Mouse (Mus musculus) heart, postnatal 0 days (tissue): ENCODE measurements around the gene Sox18. TPM values are rescaled to one million over a fixed set of nuclear protein-coding genes. Genes with fewer than 3 reads are reported as not detected.

Source experiments
- ATAC-seq: fragments of 200-750 bp; cut with Nextera tagmentation; 2 replicates; pipeline ENCODE4 v1.8.0; 2017; ENCODE audit warnings: low read depth, moderate number of reproducible peaks, moderate library complexity; ENCODE audit not compliant: insufficient read depth
- DNase-seq: peaks from one replicate; pipeline ENCODE4 v3.0.0-alpha.2; 2016; ENCODE audit warnings: low spot score
- H3K27ac ChIP-seq: fragments of 300-500 bp; sonication (generic); 2 replicates; pipeline ENCODE4 v1.5.1; 2014; ENCODE audit warnings: low read depth, mild to moderate bottlenecking
- H3K27me3 ChIP-seq: fragments of 300-500 bp; sonication (generic); 2 replicates; pipeline ENCODE4 v1.6.1; 2014; ENCODE audit warnings: low read length, mixed read lengths; ENCODE audit not compliant: control insufficient read depth, insufficient read depth
- H3K36me3 ChIP-seq: fragments of 300-500 bp; sonication (generic); replicated peaks from 2 replicates; pipeline ENCODE4 v1.6.1; 2014; ENCODE audit warnings: low read length, mixed read lengths; ENCODE audit not compliant: control insufficient read depth, insufficient read depth
- H3K4me1 ChIP-seq: fragments of 300-500 bp; sonication (generic); 2 replicates; pipeline ENCODE4 v1.6.1; 2014; ENCODE audit warnings: antibody characterized with exemption; ENCODE audit not compliant: control insufficient read depth, insufficient read depth
- H3K4me2 ChIP-seq: fragments of 300-500 bp; sonication (generic); 2 replicates; pipeline ENCODE4 v1.6.1; 2014; ENCODE audit warnings: low read depth, mild to moderate bottlenecking, low read length, moderate library complexity
- H3K4me3 ChIP-seq: fragments of 300-500 bp; sonication (generic); 2 replicates; pipeline ENCODE4 v1.5.1; 2014; ENCODE audit warnings: low read depth, low read length
- H3K9ac ChIP-seq: fragments of 300-500 bp; sonication (generic); replicated peaks from 2 replicates; pipeline ENCODE4 v1.6.1; 2014; ENCODE audit warnings: low read depth, low read length, mixed read lengths
- H3K9me3 ChIP-seq: fragments of 300-500 bp; sonication (generic); replicated peaks from 2 replicates; pipeline ENCODE4 v1.6.1; 2016; ENCODE audit warnings: low read length; ENCODE audit not compliant: control insufficient read depth
- CTCF ChIP-seq: IDR thresholded peaks from 2 replicates; pipeline ENCODE4 v1.5.1; 2016; ENCODE audit warnings: antibody characterized with exemption, control low read depth, low read depth
- EP300 ChIP-seq: IDR thresholded peaks from 2 replicates; pipeline ENCODE4 v1.6.1; 2016; ENCODE audit warnings: antibody characterized with exemption, low read depth
- WGBS: fragments of 180-500 bp; shearing (Covaris S2); extraction: QIAGEN DNeasy Blood & Tissue Kit; methylation state at CpG from one replicate; pipeline ENCODE4 v1.1.7; 2014; 5-methylcytosine and 5-hydroxymethylcytosine counted together
- polyA plus RNA-seq: library from polyadenylated mRNA; unstranded; fragments of >200 nt; fragmentation: Nextera tagmentation; extraction: Ambion mirVana; gene quantifications from 2 replicates; pipeline ENCODE4 v1.2.1, GENCODE M21; 2015
- total RNA-seq: library from RNA; depleted of rRNA; stranded (reverse); fragments of >200 nt; gene quantifications from 2 replicates; pipeline ENCODE4 v1.2.3, GENCODE M21; 2014; ENCODE audit warnings: low replicate concordance

Sox18 gene
- total and polyA plus RNA-seq, 2 experiments from 2014 or later: 53.1 to 69.4 TPM

- peak overlapping the region; percentile 56 for H3K27ac ChIP-seq
- H3K27me3 ChIP-seq: no peaks in the 10 kb centered on the region
- peaks cover 5% of the 10 kb centered on the region; the same call in 1 of the 2 replicates for H3K4me1 ChIP-seq
- 17% methylated on average over 7 of the region's 7 CpGs for WGBS
- H3K4me3 ChIP-seq: peak overlapping the region; percentile 68
- peak overlapping the region; percentile 97 for H3K4me2 ChIP-seq
- ATAC-seq (peak; percentile 9; the same call in 1 of the 2 replicates), DNase-seq (no peak)
- 0 out of 2 replicates have a peak, but pooled peaks cover under 1% of the 10 kb centered on the region for H3K36me3 ChIP-seq
- TF ChIP-seq EP300 (no peak), CTCF (no peak)
- peak overlapping the region; percentile 78 for H3K9ac ChIP-seq
- no peaks in the 10 kb centered on the region for H3K9me3 ChIP-seq
Measured at GRCm38 (mm10) chr2:181680716-181681117, 9.3 kb upstream of the Sox18 start.

- TF ChIP-seq EP300 (no peak), CTCF (no peak; the same call in 1 of the 2 replicates)
- peaks cover 5% of the 10 kb centered on the region; the same call in 1 of the 2 replicates for H3K4me1 ChIP-seq
- peak within 1 kb of the TSS; percentile 78 for H3K9ac ChIP-seq
- H3K4me2 ChIP-seq: peak within 1 kb of the TSS; percentile 97
- H3K4me3 ChIP-seq: peak within 1 kb of the TSS; percentile 68
- no peaks in the 10 kb centered on the region for H3K36me3 ChIP-seq
- no peaks in the 10 kb centered on the region for H3K27me3 ChIP-seq
- ATAC-seq (peak; percentile 37), DNase-seq (peak; percentile 51)
- H3K27ac ChIP-seq: peak within 1 kb of the TSS; percentile 56
- no peaks in the 10 kb centered on the region for H3K9me3 ChIP-seq
- under 1% methylated on average over 58 of the region's 69 CpGs for WGBS
Measured at GRCm38 (mm10) chr2:181679951-181680715, 8.7 kb upstream of the Sox18 start, which contains the start of gene Tcea2. Gene Tcea2, plus strand, starts transcription at chr2:181680310.

GRCm38 (mm10) chr2:181678780-181679179 is 7.3 kb upstream of the Sox18 start:
- Histone ChIP-seq H3K9ac (no peak overlapping the region), H3K4me3 (no peak overlapping the region), H3K27ac (no peak overlapping the region), H3K4me1 (peaks cover 5% of the 10 kb centered on the region; the same call in 1 of the 2 replicates), H3K27me3 (peaks cover 6% of the 10 kb centered on the region; the same call in 1 of the 2 replicates), H3K4me2 (no peak overlapping the region), H3K9me3 (no peaks in the 10 kb centered on the region), H3K36me3 (no peaks in the 10 kb centered on the region)
- WGBS: 35% methylated on average over 1 of the region's 1 CpGs
- peak; percentile 99 for TF ChIP-seq CTCF
- TF ChIP-seq EP300: no peak
- ATAC-seq (peak; percentile 68), DNase-seq (peak; percentile 87)

- TF ChIP-seq CTCF (no peak), EP300 (no peak)
- DNase-seq: no peak
- H3K4me3 ChIP-seq: no peak overlapping the region
- no peak overlapping the region for H3K9ac ChIP-seq
- 41% methylated on average over 3 of the region's 3 CpGs for WGBS
- no peaks in the 10 kb centered on the region for H3K9me3 ChIP-seq
- peaks cover 5% of the 10 kb centered on the region; the same call in 1 of the 2 replicates for H3K4me1 ChIP-seq
- no peak for ATAC-seq
- peaks cover 16% of the 10 kb centered on the region for H3K27me3 ChIP-seq
- H3K4me2 ChIP-seq: no peak overlapping the region
- peak overlapping the region; percentile 73 for H3K27ac ChIP-seq
- no peaks in the 10 kb centered on the region for H3K36me3 ChIP-seq
Measured at GRCm38 (mm10) chr2:181677755-181678098, 6.3 kb upstream of the Sox18 start.

GRCm38 (mm10) chr2:181677096-181677754 is 5.8 kb upstream of the Sox18 start:
- peak; percentile 36 for DNase-seq
- H3K4me1 ChIP-seq: peaks cover 5% of the 10 kb centered on the region; the same call in 1 of the 2 replicates

More at GRCm38 (mm10) chr2:181677096-181677754, 5.8 kb upstream of the Sox18 start:
- Histone ChIP-seq H3K9me3 (no peaks in the 10 kb centered on the region), H3K27me3 (peaks cover 21% of the 10 kb centered on the region), H3K36me3 (no peaks in the 10 kb centered on the region), H3K9ac (no peak overlapping the region), H3K4me2 (no peak overlapping the region), H3K4me3 (no peak overlapping the region), H3K27ac (peak overlapping the region; percentile 73)
- peak; percentile 27 for ATAC-seq
- no peak for TF ChIP-seq EP300
- no peak for TF ChIP-seq CTCF
- 53% methylated on average over 5 of the region's 5 CpGs for WGBS
